Mouse (Mus musculus) thymus, postnatal 0 days (tissue): Measurements from ENCODE around the gene Olfr156. TPM values are rescaled to one million over a fixed set of nuclear protein-coding genes. Genes with fewer than 3 reads are reported as not detected.

Experiments used
- polyA plus RNA-seq: library from polyadenylated mRNA; unstranded; fragments of >200 nt; fragmentation: Nextera tagmentation; extraction: Ambion mirVana; gene quantifications from 2 replicates; pipeline ENCODE4 v1.2.1, GENCODE M21; 2015

Olfr156 gene
- polyA plus RNA-seq, 1 experiment from 2014 or later = not detected

Other genes with a start within 250 kb of the Olfr156 start
- gene Rgp1, start 245.2 kb downstream of the Olfr156 start, polyA plus RNA-seq = 18.9 and 21.1 TPM in 2 replicates
- gene Gba2, start 245.0 kb downstream of the Olfr156 start, polyA plus RNA-seq = 26.9 and 29.3 TPM in 2 replicates
- gene Msmp, start 239.4 kb downstream of the Olfr156 start, polyA plus RNA-seq = 0.23 TPM in 1 of 2 replicates, not detected in the other
- 0.75 and 0.91 TPM in 2 replicates for gene Npr2, start 192.0 kb downstream of the Olfr156 start, polyA plus RNA-seq
- gene Spag8, start 170.3 kb downstream of the Olfr156 start, polyA plus RNA-seq = 0.14 and 0.66 TPM in 2 replicates
- gene Hint2, start 167.4 kb downstream of the Olfr156 start, polyA plus RNA-seq = 74.1 and 74.7 TPM in 2 replicates
- 0.76 and 1.1 TPM in 2 replicates for gene Tmem8b, start 154.9 kb downstream of the Olfr156 start, polyA plus RNA-seq
- gene Fam221b, start 154.8 kb downstream of the Olfr156 start, polyA plus RNA-seq = 3.2 and 3.3 TPM in 2 replicates
- gene Olfr70, start 123.1 kb downstream of the Olfr156 start, polyA plus RNA-seq = not detected in 2 replicates
- not detected in 2 replicates for gene Olfr71, start 113.6 kb downstream of the Olfr156 start, polyA plus RNA-seq
- 1.1 and 1.5 TPM in 2 replicates for gene Hrct1, start 96.7 kb downstream of the Olfr156 start, polyA plus RNA-seq
- 0.28 and 0.43 TPM in 2 replicates for gene Spaar, start 93.9 kb downstream of the Olfr156 start, polyA plus RNA-seq
- gene Olfr159, start 52.9 kb downstream of the Olfr156 start, polyA plus RNA-seq = not detected in 2 replicates
- gene Olfr157, start 16.3 kb upstream of the Olfr156 start, polyA plus RNA-seq = 0.03 TPM in 1 of 2 replicates, not detected in the other
- not detected in 2 replicates for gene Olfr155, start 27.7 kb upstream of the Olfr156 start, polyA plus RNA-seq
- gene Reck, start 51.6 kb upstream of the Olfr156 start, polyA plus RNA-seq = 2.1 and 2.2 TPM in 2 replicates
- 32.8 and 36.7 TPM in 2 replicates for gene Glipr2, start 133.5 kb upstream of the Olfr156 start, polyA plus RNA-seq
- not detected in 2 replicates for gene Ccin, start 159.6 kb upstream of the Olfr156 start, polyA plus RNA-seq
- 251 and 260 TPM in 2 replicates for gene Clta, start 180.6 kb upstream of the Olfr156 start, polyA plus RNA-seq